Mouse (Mus musculus) granulocyte monocyte progenitor cell, adult 5-6 weeks (primary cell): ENCODE results near the gene Shld1. TPM values are rescaled to one million over a fixed set of nuclear protein-coding genes. Genes with fewer than 3 reads are reported as not detected.

ENCODE experiments used
- ATAC-seq: replicated peaks from 2 replicates; pipeline ENCODE4 v1.8.0; 2016; ENCODE audit warnings: mild to moderate bottlenecking, moderate TSS enrichment, inconsistent platforms; ENCODE audit not compliant: poor library complexity, severe bottlenecking
- total RNA-seq, 2 experiments: library from RNA; stranded (forward) in 1 of 2; stranded (reverse) in 1 of 2; fragments of 200-712, 200-1000 nt in 1 of 2; fragments of >200 nt in 1 of 2; fragmentation: Nextera tagmentation in 1 of 2; gene quantifications; 2 replicates each; pipeline ENCODE4 v1.2.3; 2014 to 2017

The Shld1 gene
- total RNA-seq, 2 experiments from 2014 or later, result 5.2 to 11.0 TPM

GRCm38 (mm10) chr2:132781439-132782068, 94.8 kb downstream of the Shld1 start:
- peak; percentile 99 for ATAC-seq

DNA sequence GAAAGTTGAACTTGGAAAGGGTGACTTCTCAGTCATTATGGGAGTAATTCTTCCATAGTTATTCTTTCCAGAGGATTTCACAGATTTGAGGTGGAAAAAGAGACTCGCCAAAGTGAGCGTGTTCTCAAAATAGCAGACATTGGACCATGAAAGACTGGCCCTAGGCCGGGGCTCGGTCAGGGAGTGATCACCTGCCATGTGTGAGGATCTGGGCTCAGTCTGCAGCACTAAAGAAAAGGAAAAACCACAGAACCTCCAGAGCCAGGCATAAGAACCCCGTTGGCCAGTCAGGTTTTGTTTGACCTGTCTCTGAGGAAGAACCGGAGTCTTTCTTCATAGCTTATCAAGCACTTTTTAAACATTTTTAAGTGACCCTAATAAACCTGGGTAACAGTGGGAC, 97.3 kb downstream of the Shld1 start:
- ATAC-seq, result no peak

- ATAC-seq, result peak; percentile 58
Measured at GRCm38 (mm10) chr2:132793441-132794203, 106.9 kb downstream of the Shld1 start.

GRCm38 (mm10) chr2:132794204-132794586, 107.5 kb downstream of the Shld1 start:
- no peak for ATAC-seq

Other genes starting within 250 kb of the Shld1 start
- 19.9 and 26.1 TPM in 2 replicates for gene Gpcpd1, start 99.2 kb upstream of the Shld1 start, total RNA-seq (2014; fragmentation: Nextera tagmentation)
- gene Gpcpd1, start 99.2 kb upstream of the Shld1 start, total RNA-seq (2017), result 24.4 and 24.5 TPM in 2 replicates
- gene Chgb, start 94.3 kb downstream of the Shld1 start, total RNA-seq (2014; fragmentation: Nextera tagmentation), result not detected in 2 replicates
- gene Chgb, start 94.3 kb downstream of the Shld1 start, total RNA-seq (2017), result not detected in 2 replicates
- gene Trmt6, start 129.1 kb downstream of the Shld1 start, total RNA-seq (2014; fragmentation: Nextera tagmentation), result 38.4 and 40.4 TPM in 2 replicates
- gene Trmt6, start 129.1 kb downstream of the Shld1 start, total RNA-seq (2017), result 47.0 and 55.2 TPM in 2 replicates
- 13.5 and 14.7 TPM in 2 replicates for gene Mcm8, start 129.2 kb downstream of the Shld1 start, total RNA-seq (2014; fragmentation: Nextera tagmentation)
- 17.0 and 19.9 TPM in 2 replicates for gene Mcm8, start 129.2 kb downstream of the Shld1 start, total RNA-seq (2017)
- gene Crls1, start 159.7 kb downstream of the Shld1 start, total RNA-seq (2014; fragmentation: Nextera tagmentation), result 26.1 and 28.8 TPM in 2 replicates
- gene Crls1, start 159.7 kb downstream of the Shld1 start, total RNA-seq (2017), result 33.0 and 42.3 TPM in 2 replicates
- not detected in 2 replicates for gene Lrrn4, start 194.0 kb downstream of the Shld1 start, total RNA-seq (2014; fragmentation: Nextera tagmentation)
- gene Lrrn4, start 194.0 kb downstream of the Shld1 start, total RNA-seq (2017), result 0.09 and 0.10 TPM in 2 replicates